Mouse (Mus musculus) gastrocnemius, postnatal 4 days (tissue): ENCODE measurements around the gene Lemd1. TPM values are rescaled to one million over a fixed set of nuclear protein-coding genes. Genes with fewer than 3 reads are reported as not detected.
"Not testable (repeated sequence)": the region's sequence is repeated elsewhere in the genome, so short reads cannot be mapped to it uniquely, and the experiment has no call there.

Source experiments
- DNase-seq, 2 experiments: peaks; one replicate each; pipeline ENCODE4 v3.0.0; 2021 to 2022; ENCODE audit warnings: low spot score in 2 of 2, mixed read lengths in 2 of 2
- long read RNA-seq, 2 experiments: library from polyadenylated mRNA; stranded (forward); transcript quantifications; one replicate each; pipeline ENCODE4 v2.0.0; 2021
- total RNA-seq, 2 experiments: library from RNA; stranded (reverse); gene quantifications; 2 replicates each; pipeline ENCODE4 v1.2.3; 2021

The Lemd1 gene
- total RNA-seq: under 1 TPM; 0.62 to 0.64 TPM
- long read RNA-seq, experiment 1: 0 reads
- long read RNA-seq, experiment 2, partial matches to known transcripts: 0 of 1 reads
- long read RNA-seq, experiment 2, other reads (novel, unspliced or antisense): 1 of 1 reads

- no peak for DNase-seq
Observed at GRCm38 (mm10) chr1:132191093-132191785, at the start of gene Lemd1, which contains the start of gene AC124108.1. Gene Lemd1, plus strand, starts transcription at chr1:132191431. Gene AC124108.1, plus strand, starts transcription at chr1:132191457.

DNA sequence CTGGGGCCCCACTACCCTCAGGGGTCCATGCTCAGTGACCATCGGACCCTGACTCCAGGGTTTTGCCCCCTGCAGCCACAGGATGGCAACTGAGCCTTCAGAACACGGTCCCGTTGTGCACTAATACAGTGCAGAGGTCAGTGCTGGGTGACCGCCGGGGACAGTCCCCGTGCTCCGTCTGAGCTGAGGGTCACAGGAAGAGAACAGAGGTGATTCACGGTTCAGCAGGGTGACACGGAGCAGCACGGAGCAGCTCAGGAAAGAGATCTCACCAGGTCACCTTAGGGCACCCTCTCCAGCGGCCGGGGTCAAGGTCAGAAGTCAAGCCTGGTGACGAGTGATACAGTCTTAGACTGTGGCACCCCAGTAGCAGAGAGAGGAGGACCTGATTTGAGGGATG lies 49.5 kb upstream of the Lemd1 start:
- DNase-seq: no peak

DNA sequence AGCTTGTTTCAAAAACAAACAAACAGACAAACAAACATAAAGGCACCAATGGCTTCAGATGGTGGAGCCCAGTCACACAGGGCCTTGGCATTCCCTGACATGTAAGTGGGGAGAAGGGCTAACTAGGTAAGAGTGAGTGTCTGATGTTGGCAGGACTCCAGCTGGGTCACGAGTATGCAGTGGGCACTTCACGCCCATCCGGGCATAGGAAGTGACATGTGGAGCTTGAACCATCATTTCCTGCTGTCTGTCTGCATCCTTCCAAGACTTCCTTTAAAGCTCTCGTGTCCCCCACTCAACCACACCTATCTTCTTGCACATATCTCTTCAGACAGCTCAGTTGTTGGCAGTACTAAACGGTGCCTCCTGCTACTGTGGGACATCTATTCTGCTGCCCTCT lies 48.2 kb upstream of the Lemd1 start:
- no peak for DNase-seq

DNA sequence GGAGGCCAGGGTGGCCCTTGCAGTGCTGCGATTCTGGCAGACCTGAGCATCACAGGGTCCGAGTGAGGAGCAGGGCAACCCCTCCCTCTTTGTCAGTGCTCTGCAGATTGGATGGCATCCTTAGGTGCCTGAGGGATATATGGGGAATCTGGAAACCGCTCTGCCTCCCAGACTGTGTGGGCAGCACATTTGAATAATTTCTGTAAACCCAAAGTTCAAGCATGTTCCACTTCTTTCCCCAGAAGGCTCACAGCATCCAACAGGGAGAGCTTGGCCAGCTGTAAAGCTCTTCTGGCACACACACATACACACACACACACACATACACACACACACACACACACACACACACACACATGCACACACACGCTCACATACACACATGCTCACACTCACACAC lies 47.5 kb upstream of the Lemd1 start:
- DNase-seq: no peak

GRCm38 (mm10) chr1:132144223-132144622 lies 47.0 kb upstream of the Lemd1 start:
- DNase-seq: no peak

- DNase-seq: no peak
Observed at GRCm38 (mm10) chr1:132144837-132145236, 46.4 kb upstream of the Lemd1 start.

DNA sequence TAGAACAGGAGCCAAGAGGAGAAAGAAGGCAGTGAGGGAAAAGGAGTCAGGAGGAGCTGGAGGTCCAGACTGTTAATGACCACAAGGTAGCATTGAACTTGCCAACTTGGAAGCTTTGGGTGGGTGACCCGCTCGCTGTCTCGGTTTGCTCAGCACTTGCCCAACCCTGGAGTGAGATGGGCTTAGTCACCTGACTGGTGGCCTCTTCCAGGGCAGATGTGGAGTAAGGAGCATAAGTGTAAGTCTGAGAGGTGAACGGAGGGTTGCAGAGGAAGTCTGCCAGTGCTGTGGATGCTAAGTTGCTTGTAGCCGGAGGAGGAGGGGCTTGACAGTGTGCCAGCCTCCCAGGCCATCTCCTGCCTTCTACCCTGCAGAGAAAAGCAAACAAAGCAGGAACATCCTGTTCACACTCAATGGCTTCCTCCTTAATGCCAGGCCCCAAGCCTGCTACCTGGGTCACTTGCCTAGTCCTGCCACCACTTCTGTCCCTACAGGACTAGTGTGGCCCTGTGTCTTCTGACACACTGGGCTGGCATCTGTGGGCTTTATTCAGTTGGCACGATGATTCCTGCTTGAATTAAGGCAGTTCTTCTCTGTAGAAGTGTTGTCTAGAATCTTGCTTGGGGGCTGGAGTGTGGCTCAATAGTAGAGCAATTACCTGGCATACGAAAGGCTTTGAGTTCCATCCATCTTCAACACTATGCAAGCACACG lies 45.1 kb upstream of the Lemd1 start:
- DNase-seq: no peak

GRCm38 (mm10) chr1:132149410-132149809 lies 41.8 kb upstream of the Lemd1 start:
- DNase-seq: no peak

GRCm38 (mm10) chr1:132150171-132150570 lies 41.1 kb upstream of the Lemd1 start:
- no peak for DNase-seq

- DNase-seq: no peak
Observed at GRCm38 (mm10) chr1:132150817-132151601, 40.2 kb upstream of the Lemd1 start.

DNA sequence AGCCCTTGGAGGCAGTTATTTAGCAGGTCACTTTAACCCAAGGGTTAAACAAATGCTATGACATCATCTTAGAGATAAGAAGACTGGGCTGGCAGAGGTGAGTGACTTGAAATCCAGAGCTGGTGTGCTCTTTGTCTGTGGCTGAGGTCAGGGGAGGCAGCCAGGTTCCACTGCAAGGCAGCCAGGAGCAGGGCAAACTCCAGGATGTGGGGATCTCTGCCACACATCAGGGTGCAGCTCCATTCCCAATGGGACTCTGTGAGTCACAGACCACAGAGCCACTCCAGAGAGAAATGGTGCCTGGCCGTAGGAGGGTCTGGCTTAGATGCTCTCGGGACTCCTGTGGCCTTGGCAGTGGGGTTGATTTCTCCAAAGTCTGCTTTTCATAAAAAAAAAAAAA lies 39.3 kb upstream of the Lemd1 start:
- DNase-seq: no peak

DNA sequence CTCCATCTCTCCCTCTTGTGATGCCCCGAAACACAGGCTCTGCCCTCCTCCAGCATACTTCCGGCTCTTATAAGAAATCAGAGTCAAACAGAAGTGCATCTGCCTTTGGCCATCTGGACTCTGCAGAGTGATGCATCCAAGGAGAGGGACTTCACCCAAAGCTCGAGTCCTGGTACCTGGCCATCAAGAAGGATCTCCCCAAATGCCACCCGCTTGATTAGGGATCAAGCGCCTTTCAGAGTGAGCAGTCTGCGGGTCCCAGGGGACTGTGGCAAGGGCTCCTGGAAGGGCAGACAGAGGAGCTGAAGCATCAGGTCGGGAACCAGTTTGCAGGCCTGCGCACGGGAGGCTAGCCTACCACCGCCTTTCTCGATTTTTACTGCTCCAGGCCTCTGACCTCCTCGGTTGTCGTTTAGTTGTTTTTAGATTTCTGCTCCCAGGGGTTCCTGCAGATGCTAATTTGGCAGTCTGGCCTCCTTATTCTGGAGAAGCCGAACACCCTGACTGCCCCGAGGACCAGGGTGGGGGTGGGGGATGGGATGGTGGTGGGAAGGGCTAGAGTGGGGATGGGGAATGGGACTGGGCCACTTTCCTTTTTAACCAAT lies 38.0 kb upstream of the Lemd1 start:
- DNase-seq: no peak

DNA sequence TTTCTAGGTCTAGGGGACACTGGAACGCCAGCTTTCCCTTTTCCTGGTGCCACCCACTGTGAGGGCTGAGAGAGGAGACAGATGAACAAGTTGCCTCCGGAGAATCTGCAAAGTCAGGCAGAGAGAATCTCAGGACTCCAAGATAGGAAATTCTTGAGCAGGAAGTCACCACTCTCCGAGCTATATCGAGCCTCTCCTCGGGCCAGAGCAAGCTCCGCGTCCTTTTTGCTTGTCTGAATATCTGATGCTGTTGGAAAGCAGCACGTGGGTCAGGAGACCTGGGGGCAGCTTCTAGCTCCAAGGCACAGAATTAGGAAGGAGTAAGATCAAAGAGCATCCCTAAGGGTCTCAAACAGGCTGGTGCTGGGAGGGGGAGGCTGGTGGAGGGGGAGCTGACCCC lies 37.5 kb upstream of the Lemd1 start:
- DNase-seq: no peak

DNA sequence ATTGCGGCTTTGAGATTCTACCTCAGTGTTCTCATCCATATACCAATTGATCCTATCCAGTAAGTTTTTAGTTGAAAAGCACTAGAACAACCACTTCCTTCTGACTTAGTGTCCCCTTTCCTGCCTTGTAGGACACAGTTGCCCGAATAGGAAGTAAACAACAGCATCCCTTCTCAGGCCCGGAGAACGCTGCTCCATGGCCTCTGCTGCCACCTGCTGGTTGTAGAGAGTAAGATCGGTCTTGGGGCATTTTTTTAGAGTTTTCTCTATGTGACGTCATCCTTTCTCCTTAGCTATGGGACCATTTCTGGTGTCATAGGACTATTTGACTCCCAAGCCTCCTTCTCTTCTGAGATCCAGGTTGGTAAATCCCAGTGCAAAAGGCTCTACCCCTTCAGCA lies 35.5 kb upstream of the Lemd1 start:
- DNase-seq: peak; percentile 66 to 78

DNA sequence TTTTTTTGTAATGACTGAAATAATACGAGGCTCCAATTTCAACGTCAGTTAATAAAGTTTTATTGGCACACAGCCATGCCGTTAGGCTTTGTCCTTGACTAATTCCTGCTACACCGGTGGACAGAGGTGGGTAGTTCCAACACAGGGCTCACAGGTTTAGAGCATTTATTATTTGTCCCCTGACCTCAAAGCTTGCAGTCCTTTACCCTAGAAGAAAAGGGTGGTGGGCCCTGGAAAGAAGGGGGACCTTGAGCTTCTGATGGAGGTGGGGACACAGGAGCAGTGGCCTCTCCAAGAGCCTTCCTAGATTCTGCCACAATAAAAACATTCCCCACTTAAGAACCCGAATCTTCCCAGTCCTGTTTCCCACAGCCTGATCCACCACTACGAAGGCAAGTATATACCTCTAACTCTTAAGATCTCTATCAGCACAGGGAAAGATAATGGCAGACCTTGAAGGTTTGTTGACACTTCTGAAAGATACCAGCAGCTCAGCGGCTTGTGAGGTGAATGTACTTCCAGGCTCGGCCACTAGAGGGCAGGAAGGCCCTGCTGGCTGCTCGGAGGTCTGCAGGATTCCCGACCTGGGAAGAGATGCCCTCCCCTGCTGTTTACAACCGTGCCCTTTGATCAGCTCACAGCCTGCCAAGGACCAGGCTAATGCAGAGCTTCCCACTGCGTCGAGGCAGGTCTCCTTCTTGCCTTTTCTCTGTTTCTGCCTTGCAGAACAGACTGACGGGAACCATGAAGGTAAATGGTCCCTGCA lies 34.0 kb upstream of the Lemd1 start:
- peak; percentile 75 to 83 for DNase-seq

DNA sequence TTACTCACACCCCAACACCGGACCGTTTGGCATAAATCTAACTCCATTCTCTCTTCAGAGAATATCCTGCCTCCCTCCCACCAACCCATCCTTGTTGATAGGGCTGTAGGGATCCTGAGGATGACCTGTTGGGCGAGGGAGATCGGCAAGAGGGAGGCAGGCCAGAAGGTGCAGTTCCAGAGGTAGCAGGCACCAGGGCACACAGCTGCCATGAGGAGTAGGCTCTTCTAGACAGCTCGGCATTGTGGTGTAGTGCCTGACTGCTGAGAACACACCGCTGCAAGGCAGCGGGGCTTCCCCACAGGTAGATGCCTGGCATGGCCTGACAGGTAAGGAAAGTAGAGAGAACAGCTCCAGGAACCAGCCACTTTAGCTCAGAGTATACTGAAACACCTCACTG lies 33.4 kb upstream of the Lemd1 start:
- DNase-seq: no peak

DNA sequence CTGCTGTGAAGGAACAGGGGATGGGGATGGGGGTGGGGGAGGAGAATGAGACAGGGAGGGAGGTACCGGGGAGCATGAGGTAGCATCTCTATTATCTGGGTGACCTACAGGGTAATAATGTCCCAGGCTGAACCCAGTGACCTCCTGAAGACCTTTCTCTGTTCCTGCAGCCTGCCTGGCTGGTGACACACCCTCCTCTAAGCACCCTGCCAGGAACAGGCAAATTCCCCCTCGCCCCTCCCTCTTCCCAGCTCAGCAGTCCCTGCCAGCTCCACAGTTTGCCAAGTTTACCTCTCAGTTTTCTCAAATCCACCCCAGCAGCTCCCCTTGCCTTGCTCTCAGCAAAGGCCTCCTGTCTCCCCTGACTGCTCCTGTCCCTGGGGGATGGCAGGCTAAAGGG lies 32.5 kb upstream of the Lemd1 start:
- no peak for DNase-seq

DNA sequence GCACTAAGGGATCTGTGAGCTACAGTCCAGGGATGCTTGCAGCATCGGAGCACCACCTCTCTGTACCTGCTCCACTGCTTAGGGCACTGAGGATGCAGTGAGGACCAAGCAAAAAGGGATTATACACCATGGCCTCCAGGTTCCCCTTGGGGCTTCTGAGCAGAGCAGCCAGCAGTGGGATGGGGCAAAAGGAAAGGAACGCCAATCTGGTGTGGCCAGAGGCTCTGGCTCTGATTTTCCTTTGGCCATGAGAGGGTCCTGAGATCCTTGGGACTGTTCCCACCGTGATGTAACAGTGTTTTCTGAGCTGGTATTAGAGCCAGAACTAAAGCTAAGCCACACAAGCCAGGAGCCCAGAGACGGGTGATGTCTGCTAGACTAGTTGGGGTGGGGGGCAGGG lies 31.6 kb upstream of the Lemd1 start:
- no peak for DNase-seq

DNA sequence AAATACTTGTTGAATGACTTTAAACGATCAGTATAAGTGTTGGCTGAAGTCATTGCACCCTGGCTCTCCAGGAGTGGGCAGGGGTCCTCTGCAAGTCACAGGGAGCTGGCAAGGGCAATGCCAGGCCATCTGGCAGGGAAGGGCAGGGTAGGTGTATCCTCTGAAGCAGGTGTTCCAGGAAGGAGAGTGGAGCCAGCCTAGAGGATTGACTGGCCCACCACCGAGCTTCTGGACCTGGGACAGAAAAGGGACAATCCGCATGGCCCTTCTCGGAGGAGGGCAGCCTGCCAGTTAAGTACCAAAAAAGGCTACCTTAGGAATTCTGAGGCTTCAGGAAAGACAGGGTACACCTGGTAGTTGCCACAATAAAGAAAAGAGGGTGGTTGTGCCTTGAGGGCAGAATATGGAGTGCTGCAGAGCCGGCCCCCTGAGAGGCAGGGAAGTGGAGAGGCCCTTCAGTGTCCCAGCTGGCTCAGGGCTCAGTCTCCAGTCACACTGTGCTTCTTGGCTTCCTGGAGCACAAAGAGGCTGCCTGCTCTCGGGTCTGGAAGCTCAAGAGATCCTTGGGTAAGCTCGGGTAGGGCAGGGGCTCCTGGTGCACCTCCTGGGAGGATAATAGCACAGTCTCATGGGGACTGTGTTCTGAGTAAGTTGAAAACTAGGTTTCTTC lies 29.9 kb upstream of the Lemd1 start:
- no peak for DNase-seq

DNA sequence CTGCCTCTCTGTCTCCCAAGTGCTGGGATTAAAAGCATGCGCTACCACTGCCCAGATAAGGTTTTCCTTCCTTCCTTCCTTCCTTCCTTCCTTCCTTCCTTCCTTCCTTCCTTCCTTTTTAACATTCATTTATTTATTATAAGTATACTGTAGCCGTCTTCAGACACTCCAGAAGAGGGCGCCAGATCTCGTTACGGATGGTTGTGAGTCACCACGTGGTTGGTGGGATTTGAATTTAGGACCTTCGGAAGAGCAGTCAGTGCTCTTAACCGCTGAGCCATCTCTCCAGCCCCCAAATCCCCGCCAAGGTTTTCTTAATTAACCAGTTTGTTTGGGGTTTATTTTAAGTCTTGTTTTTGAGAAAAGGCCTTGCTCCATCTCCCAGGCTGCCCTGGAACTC lies 28.6 kb upstream of the Lemd1 start:
- not testable (repeated sequence) for DNase-seq
